Mouse (Mus musculus): ENCODE measurements around the gene 4930404N11Rik. TPM values are rescaled to one million over a fixed set of nuclear protein-coding genes. Genes with fewer than 3 reads are reported as not detected.
A peak's percentile ranks its signal among the peaks of the same experiment; 100 is the strongest.

Gene 4930404N11Rik
- total and polyA plus RNA-seq, 3 experiments = 0.52 to 1.2 TPM; not detected in 1

DNA sequence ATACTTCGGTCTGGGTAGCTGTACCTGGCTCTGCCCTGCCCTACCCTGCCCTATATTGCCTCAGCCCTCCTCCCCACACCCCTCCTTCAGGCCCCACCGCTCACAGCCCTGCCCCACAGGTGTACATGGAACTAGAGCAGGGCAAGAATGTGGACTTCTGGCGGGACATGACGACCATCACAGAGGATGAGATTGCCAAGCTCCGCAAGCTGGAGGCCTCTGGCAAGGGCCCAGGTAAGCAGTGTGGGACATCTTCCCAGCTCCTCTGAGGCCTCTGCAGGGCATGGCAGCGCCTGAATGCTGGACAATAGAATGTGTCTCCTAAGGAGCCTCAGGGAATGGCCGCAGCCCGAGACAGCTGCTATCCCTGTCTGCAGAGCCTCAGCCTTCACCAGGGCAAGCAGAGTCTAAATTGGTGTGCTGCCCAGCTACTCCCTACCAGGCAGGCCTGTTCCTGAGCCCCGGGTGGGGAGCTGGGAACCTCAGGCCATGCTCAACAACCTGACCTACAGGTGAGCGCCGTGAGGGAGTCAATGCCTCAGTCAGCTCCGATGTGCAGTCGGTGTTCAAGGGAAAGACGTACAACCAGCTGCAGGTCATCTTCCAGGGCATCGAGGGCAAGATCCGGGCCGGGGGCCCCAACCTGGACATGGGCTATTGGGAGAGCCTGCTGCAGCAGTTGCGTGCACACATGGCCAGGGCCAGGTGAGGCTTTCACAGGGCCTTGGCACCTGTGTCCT is 41.7 kb downstream of the 4930404N11Rik start:
- H3K9me3 ChIP-seq (replicated peaks) = no peaks in the 10 kb centered on the region
- no peaks in the 10 kb centered on the region; the same call in 1 of the 2 replicates for H3K27me3 ChIP-seq (ENCODE audit: insufficient read depth, low read length)
- ATAC-seq (ENCODE audit: extremely low read depth, insufficient number of reproducible peaks, low FRiP score, poor library complexity, severe bottlenecking) (no peak), DNase-seq (ENCODE audit: low spot score) (no peak)
- no peak overlapping the region for H3K4me3 ChIP-seq (ENCODE audit: low read depth, low read length)
- peaks cover 68% of the 10 kb centered on the region for H3K4me1 ChIP-seq (ENCODE audit: insufficient read depth, low read depth, low read length)
- peaks cover 74% of the 10 kb centered on the region for H3K36me3 ChIP-seq (replicated peaks)
- TF ChIP-seq TAL1 (conservative IDR thresholded peaks at IDR 0.05; ENCODE audit: low read depth, low read length) (no peak), GATA1 (IDR thresholded peaks at IDR 0.05; ENCODE audit: borderline replicate concordance, low read length) (no peak), POLR2AphosphoS5 (IDR thresholded peaks at IDR 0.05; ENCODE audit: insufficient replicate concordance, low read depth, low read length) (no peak), CTCF (IDR thresholded peaks at IDR 0.05; ENCODE audit: low read depth, low read length) (no peak), GATA2 (IDR thresholded peaks at IDR 0.05; ENCODE audit: borderline replicate concordance, low read depth, low read length) (no peak)

DNA sequence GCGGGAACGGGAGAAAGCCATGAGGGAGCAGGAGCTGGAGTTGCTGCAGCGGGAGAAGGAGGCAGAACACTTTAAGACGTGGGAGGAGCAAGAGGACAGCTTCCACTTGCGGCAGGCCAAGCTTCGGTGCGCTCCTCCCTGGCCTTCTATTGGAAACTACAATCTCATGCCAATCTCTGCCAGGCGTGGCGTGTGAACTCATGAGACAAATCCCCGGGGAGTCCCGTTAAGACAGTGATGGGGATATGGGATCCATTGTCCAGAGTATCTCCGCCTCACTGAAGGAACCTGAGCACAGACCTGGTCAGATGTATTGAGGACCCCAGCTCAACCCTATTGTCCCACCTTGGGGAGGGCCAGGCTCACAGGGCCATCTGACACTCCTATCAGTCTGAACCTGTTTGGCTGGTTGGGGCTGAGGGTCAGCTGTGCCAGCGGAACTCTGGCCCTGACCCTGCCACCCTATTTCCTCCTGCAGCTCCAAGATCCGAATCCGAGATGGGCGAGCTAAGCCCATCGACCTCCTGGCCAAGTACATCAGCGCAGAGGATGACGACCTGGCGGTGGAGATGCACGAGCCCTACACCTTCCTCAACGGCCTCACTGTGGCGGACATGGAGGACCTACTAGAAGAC is 42.4 kb downstream of the 4930404N11Rik start:
- Histone ChIP-seq H3K36me3 (replicated peaks) (peaks cover 74% of the 10 kb centered on the region), H3K9me3 (replicated peaks) (no peaks in the 10 kb centered on the region), H3K27me3 (ENCODE audit: insufficient read depth, low read length) (no peaks in the 10 kb centered on the region; the same call in 1 of the 2 replicates), H3K4me3 (ENCODE audit: low read depth, low read length) (peak overlapping the region; percentile 98; the same call in 1 of the 2 replicates), H3K4me1 (ENCODE audit: insufficient read depth, low read depth, low read length) (peaks cover 69% of the 10 kb centered on the region)
- no peak for ATAC-seq (ENCODE audit: extremely low read depth, insufficient number of reproducible peaks, low FRiP score, poor library complexity, severe bottlenecking)
- no peak for DNase-seq (ENCODE audit: low spot score)
- no peak for TF ChIP-seq GATA1 (IDR thresholded peaks at IDR 0.05; ENCODE audit: borderline replicate concordance, low read length)
- no peak for TF ChIP-seq TAL1 (conservative IDR thresholded peaks at IDR 0.05; ENCODE audit: low read depth, low read length)
- TF ChIP-seq CTCF (IDR thresholded peaks at IDR 0.05; ENCODE audit: low read depth, low read length) = no peak
- no peak for TF ChIP-seq GATA2 (IDR thresholded peaks at IDR 0.05; ENCODE audit: borderline replicate concordance, low read depth, low read length)

DNA sequence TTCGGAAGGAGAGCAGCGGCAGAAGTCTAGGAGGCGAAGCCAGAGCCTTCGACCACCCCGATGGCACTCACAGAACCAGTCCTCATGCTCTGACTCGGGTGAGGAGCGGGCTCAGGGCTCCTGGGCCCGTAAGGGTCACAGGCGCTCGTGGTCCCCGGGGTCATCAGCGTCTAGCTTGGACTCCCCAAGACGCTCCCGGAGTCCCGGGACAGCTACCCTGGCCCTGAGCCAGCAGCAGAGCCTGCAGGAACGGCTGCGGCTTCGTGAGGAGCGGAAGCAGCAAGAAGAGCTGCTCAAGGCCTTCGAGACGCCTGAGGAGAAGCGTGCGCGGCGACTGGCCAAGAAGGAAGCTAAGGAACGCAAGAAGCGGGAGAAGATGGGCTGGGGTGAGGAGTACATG is 43.2 kb downstream of the 4930404N11Rik start:
- Histone ChIP-seq H3K4me3 (ENCODE audit: low read depth, low read length) (peak overlapping the region; percentile 98; the same call in 1 of the 2 replicates), H3K4me1 (ENCODE audit: insufficient read depth, low read depth, low read length) (peaks cover 70% of the 10 kb centered on the region), H3K27me3 (ENCODE audit: insufficient read depth, low read length) (no peaks in the 10 kb centered on the region; the same call in 1 of the 2 replicates), H3K36me3 (replicated peaks) (peaks cover 75% of the 10 kb centered on the region), H3K9me3 (replicated peaks) (no peaks in the 10 kb centered on the region)
- ATAC-seq (ENCODE audit: extremely low read depth, insufficient number of reproducible peaks, low FRiP score, poor library complexity, severe bottlenecking) (no peak), DNase-seq (ENCODE audit: low spot score) (no peak)
- no peak for TF ChIP-seq GATA1 (IDR thresholded peaks at IDR 0.05; ENCODE audit: borderline replicate concordance, low read length)
- TF ChIP-seq TAL1 (conservative IDR thresholded peaks at IDR 0.05; ENCODE audit: low read depth, low read length) = no peak
- no peak for TF ChIP-seq CTCF (IDR thresholded peaks at IDR 0.05; ENCODE audit: low read depth, low read length)
- no peak for TF ChIP-seq GATA2 (IDR thresholded peaks at IDR 0.05; ENCODE audit: borderline replicate concordance, low read depth, low read length)
- TF ChIP-seq POLR2AphosphoS5 (IDR thresholded peaks at IDR 0.05; ENCODE audit: insufficient replicate concordance, low read depth, low read length) = no peak

DNA sequence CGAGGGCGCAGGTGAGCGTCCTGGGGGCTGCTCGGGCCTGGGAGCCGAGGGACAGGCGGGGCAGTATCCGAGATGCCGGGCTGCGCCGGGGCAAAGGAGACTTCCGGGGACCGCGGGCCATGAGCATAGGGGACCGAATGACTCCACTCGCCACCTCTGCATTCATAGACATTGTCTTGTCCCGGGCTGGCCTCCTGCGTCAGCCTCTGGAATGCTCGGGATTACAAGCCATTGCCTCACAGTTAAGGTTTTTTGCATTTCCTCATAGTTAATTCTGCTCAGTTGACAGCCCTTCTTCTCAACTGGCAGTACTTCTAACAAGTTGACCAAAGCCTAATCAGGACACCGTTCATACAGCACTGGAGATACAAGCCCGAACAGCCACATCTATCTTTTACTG is 44.2 kb downstream of the 4930404N11Rik start:
- no peak for ATAC-seq (ENCODE audit: extremely low read depth, insufficient number of reproducible peaks, low FRiP score, poor library complexity, severe bottlenecking)
- H3K4me1 ChIP-seq (ENCODE audit: insufficient read depth, low read depth, low read length) = peaks cover 77% of the 10 kb centered on the region
- H3K9me3 ChIP-seq (replicated peaks) = no peaks in the 10 kb centered on the region
- peak overlapping the region; percentile 98 for H3K4me3 ChIP-seq (ENCODE audit: low read depth, low read length)
- peak; percentile 37 for DNase-seq (ENCODE audit: low spot score)
- peaks cover 76% of the 10 kb centered on the region for H3K36me3 ChIP-seq (replicated peaks)
- TF ChIP-seq TAL1 (conservative IDR thresholded peaks at IDR 0.05; ENCODE audit: low read depth, low read length) = no peak
- TF ChIP-seq CTCF (IDR thresholded peaks at IDR 0.05; ENCODE audit: low read depth, low read length) = no peak
- TF ChIP-seq GATA1 (IDR thresholded peaks at IDR 0.05; ENCODE audit: borderline replicate concordance, low read length) = no peak
- TF ChIP-seq POLR2AphosphoS5 (IDR thresholded peaks at IDR 0.05; ENCODE audit: insufficient replicate concordance, low read depth, low read length) = no peak
- TF ChIP-seq GATA2 (IDR thresholded peaks at IDR 0.05; ENCODE audit: borderline replicate concordance, low read depth, low read length) = no peak
- H3K27me3 ChIP-seq (ENCODE audit: insufficient read depth, low read length) = no peaks in the 10 kb centered on the region; the same call in 1 of the 2 replicates

DNA sequence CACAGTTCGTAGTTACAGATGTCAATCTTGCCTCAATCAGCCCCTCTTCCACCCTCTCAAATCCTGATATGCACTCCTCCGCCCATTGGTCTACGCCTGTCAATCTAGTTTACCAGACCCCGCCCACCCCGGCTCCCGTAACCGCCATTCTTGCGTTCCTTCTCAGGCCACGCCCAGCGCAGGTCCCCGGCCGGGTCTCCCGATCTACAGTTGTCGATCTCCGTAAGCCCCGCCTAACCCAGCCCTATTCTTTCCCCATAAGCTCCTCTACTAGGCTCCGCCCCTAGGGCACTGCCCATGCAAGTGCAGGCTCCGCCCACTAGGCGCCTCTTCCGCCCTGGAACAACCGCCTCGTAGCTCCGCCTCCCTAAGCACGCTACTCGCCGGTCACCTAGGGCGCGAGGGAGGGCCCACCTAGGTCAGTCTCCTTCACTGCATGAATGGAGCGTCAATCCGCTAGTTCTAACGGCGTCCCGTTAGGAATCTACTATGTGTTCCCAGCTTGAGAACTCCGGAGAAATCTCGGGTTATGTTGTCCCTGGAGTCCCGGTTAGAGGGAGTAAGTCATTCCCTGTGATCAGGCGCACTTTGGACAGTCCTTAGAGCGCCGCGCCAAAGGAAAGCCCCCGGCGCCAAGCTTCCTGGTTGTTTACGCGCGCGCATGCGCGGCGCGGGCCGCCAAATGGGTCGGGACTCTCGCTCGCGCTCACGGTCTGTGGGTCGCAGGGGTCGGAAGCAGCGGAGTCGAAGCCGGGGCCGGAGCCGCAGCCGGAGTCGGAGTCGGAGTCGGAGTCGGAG is 44.9 kb downstream of the 4930404N11Rik start, which contains the start of gene Cactin:
Gene Cactin (plus strand): TSS at position 554 of the 798 bp plus-strand sequence.
- TF ChIP-seq CTCF (IDR thresholded peaks at IDR 0.05; ENCODE audit: low read depth, low read length) (no peak), TAL1 (conservative IDR thresholded peaks at IDR 0.05; ENCODE audit: low read depth, low read length) (no peak), GATA1 (IDR thresholded peaks at IDR 0.05; ENCODE audit: borderline replicate concordance, low read length) (no peak), POLR2AphosphoS5 (IDR thresholded peaks at IDR 0.05; ENCODE audit: insufficient replicate concordance, low read depth, low read length) (no peak), GATA2 (IDR thresholded peaks at IDR 0.05; ENCODE audit: borderline replicate concordance, low read depth, low read length) (no peak)
- peaks cover 81% of the 10 kb centered on the region for H3K4me1 ChIP-seq (ENCODE audit: insufficient read depth, low read depth, low read length)
- ATAC-seq (ENCODE audit: extremely low read depth, insufficient number of reproducible peaks, low FRiP score, poor library complexity, severe bottlenecking) (peak; percentile 83), DNase-seq (ENCODE audit: low spot score) (peak; percentile 99)
- H3K36me3 ChIP-seq (replicated peaks) = peaks cover 76% of the 10 kb centered on the region
- H3K9me3 ChIP-seq (replicated peaks) = no peaks in the 10 kb centered on the region
- peak within 1 kb of the TSS; percentile 98 for H3K4me3 ChIP-seq (ENCODE audit: low read depth, low read length)
- H3K27me3 ChIP-seq (ENCODE audit: insufficient read depth, low read length) = no peaks in the 10 kb centered on the region; the same call in 1 of the 2 replicates
